Mouse (Mus musculus): ENCODE results near the gene Cnksr2.

GRCm38 (mm10) chrX:157920093-157920492, 123.0 kb downstream of the Cnksr2 start:
- TF ChIP-seq USF2 (conservative IDR thresholded peaks at IDR 0.05; ENCODE audit: low read depth, low read length) (no peak), EP300 (IDR thresholded peaks at IDR 0.05; ENCODE audit: low read length) (no peak), CTCF (conservative IDR thresholded peaks at IDR 0.05 in 1 of 2, IDR thresholded peaks at IDR 0.05 in 1 of 2; ENCODE audit: low read depth in 2 of 2, low read length in 2 of 2) (no peak), POLR2A (IDR thresholded peaks at IDR 0.05; ENCODE audit: low read depth, low read length) (no peak), MAZ (IDR thresholded peaks at IDR 0.05; ENCODE audit: low read depth, low read length) (no peak)
